ENCODE assay signal across 23 mouse cellular contexts in genomic region chr11:45191392-45192189, GRCm38 (mm10).
DNase-seq lines count a peak whose midpoint lies in the region; ATAC-seq lines count a peak whose summit lies in the region.
"Had no signal": no experiment of that assay in that cellular context is flagged by ENCODE, and none has a peak within 500 bp of the region (broad histone marks: within the 10 kb centered on the region; RNA-seq: fewer than 3 reads in every experiment).

No protein-coding gene starts in this region.

- no peaks in the 10 kb centered on the region for H3K27me3 ChIP-seq in embryonic facial prominence, embryonic 12.5 days
- no peaks in the 10 kb centered on the region for H3K27me3 ChIP-seq in embryonic facial prominence, embryonic 10.5 days (replicated peaks; ENCODE audit: low read depth, poor library complexity, severe bottlenecking)
- H3K27me3 ChIP-seq in hindbrain, embryonic 15.5 days, result no peaks in the 10 kb centered on the region
- H3K27me3 ChIP-seq in hindbrain, embryonic 13.5 days, result no peaks in the 10 kb centered on the region
- H3K27me3 ChIP-seq in neural tube, embryonic 13.5 days, result no peaks in the 10 kb centered on the region
- H3K27me3 ChIP-seq in neural tube, embryonic 15.5 days (replicated peaks), result no peaks in the 10 kb centered on the region
- H3K27me3 ChIP-seq: heart, embryonic 15.5 days; lung, embryonic 15.5 days; neural tube, embryonic 12.5 days had no signal

- WGBS in embryonic facial prominence, embryonic 12.5 days, result 41% methylated on average over 12 of the region's 12 CpGs
- 64% methylated on average over 12 of the region's 12 CpGs for WGBS in embryonic facial prominence, embryonic 10.5 days
- WGBS in hindbrain, embryonic 15.5 days, result 48% methylated on average over 12 of the region's 12 CpGs
- WGBS in hindbrain, embryonic 13.5 days, result 48% methylated on average over 12 of the region's 12 CpGs
- 57% methylated on average over 12 of the region's 12 CpGs for WGBS in neural tube, embryonic 13.5 days
- WGBS in neural tube, embryonic 15.5 days, result 58% methylated on average over 12 of the region's 12 CpGs

- H3K4me3 ChIP-seq in embryonic facial prominence, embryonic 12.5 days, result no peak overlapping the region
- H3K4me3 ChIP-seq in embryonic facial prominence, embryonic 10.5 days, result no peak overlapping the region
- no peak overlapping the region for H3K4me3 ChIP-seq in hindbrain, embryonic 15.5 days
- H3K4me3 ChIP-seq in hindbrain, embryonic 13.5 days, result no peak overlapping the region
- H3K4me3 ChIP-seq in neural tube, embryonic 13.5 days, result no peak overlapping the region
- no peak overlapping the region for H3K4me3 ChIP-seq in neural tube, embryonic 15.5 days (replicated peaks)
- H3K4me3 ChIP-seq: heart, embryonic 15.5 days; layer of hippocampus, adult 2 months; lung, embryonic 15.5 days; neural tube, embryonic 12.5 days had no signal

- no peak overlapping the region for H3K9ac ChIP-seq in embryonic facial prominence, embryonic 12.5 days
- no peak overlapping the region for H3K9ac ChIP-seq in hindbrain, embryonic 15.5 days
- H3K9ac ChIP-seq in hindbrain, embryonic 13.5 days, result no peak overlapping the region
- H3K9ac ChIP-seq in neural tube, embryonic 13.5 days, result no peak overlapping the region
- no peak overlapping the region for H3K9ac ChIP-seq in neural tube, embryonic 15.5 days (replicated peaks)
- H3K9ac ChIP-seq: heart, embryonic 15.5 days; liver, embryonic 14.5 days; lung, embryonic 15.5 days; neural tube, embryonic 12.5 days had no signal

- no peak overlapping the region for H3K4me2 ChIP-seq in embryonic facial prominence, embryonic 12.5 days (replicated peaks)
- no peak overlapping the region for H3K4me2 ChIP-seq in hindbrain, embryonic 15.5 days
- H3K4me2 ChIP-seq in hindbrain, embryonic 13.5 days, result no peak overlapping the region
- H3K4me2 ChIP-seq in neural tube, embryonic 13.5 days, result no peak overlapping the region
- H3K4me2 ChIP-seq in neural tube, embryonic 15.5 days, result no peak overlapping the region
- H3K4me2 ChIP-seq: heart, embryonic 15.5 days; lung, embryonic 15.5 days; neural tube, embryonic 12.5 days had no signal

- H3K4me1 ChIP-seq in embryonic facial prominence, embryonic 12.5 days, result peaks cover 8% of the 10 kb centered on the region; the same call in 1 of the 2 replicates
- H3K4me1 ChIP-seq in embryonic facial prominence, embryonic 10.5 days, result peaks cover 12% of the 10 kb centered on the region; the same call in 1 of the 2 replicates
- peaks cover 12% of the 10 kb centered on the region for H3K4me1 ChIP-seq in hindbrain, embryonic 15.5 days (replicated peaks)
- H3K4me1 ChIP-seq in hindbrain, embryonic 13.5 days (replicated peaks), result peaks cover 26% of the 10 kb centered on the region
- peaks cover 24% of the 10 kb centered on the region for H3K4me1 ChIP-seq in neural tube, embryonic 13.5 days (replicated peaks)
- H3K4me1 ChIP-seq in neural tube, embryonic 15.5 days, result peaks cover 8% of the 10 kb centered on the region
- H3K4me1 ChIP-seq: heart, embryonic 15.5 days; lung, embryonic 15.5 days; neural tube, embryonic 12.5 days had no signal

- no peaks in the 10 kb centered on the region for H3K36me3 ChIP-seq in embryonic facial prominence, embryonic 12.5 days
- no peaks in the 10 kb centered on the region for H3K36me3 ChIP-seq in embryonic facial prominence, embryonic 10.5 days (replicated peaks)
- H3K36me3 ChIP-seq in hindbrain, embryonic 15.5 days, result no peaks in the 10 kb centered on the region
- H3K36me3 ChIP-seq in hindbrain, embryonic 13.5 days, result no peaks in the 10 kb centered on the region
- H3K36me3 ChIP-seq in neural tube, embryonic 13.5 days, result no peaks in the 10 kb centered on the region
- no peaks in the 10 kb centered on the region for H3K36me3 ChIP-seq in neural tube, embryonic 15.5 days
- H3K36me3 ChIP-seq: heart, embryonic 15.5 days; lung, embryonic 15.5 days; neural tube, embryonic 12.5 days had no signal

- DNase-seq in embryonic facial prominence, embryonic 10.5 days (ENCODE audit: low spot score), result no peak
- DNase-seq in ovary, postnatal 14 days (ENCODE audit: low spot score), result no peak
- DNase-seq: adrenal gland, adult 8-10 months; cerebellum, adult 9-10 months; gastrocnemius, postnatal 36 days; heart, postnatal 36 days; kidney, postnatal 25 days; lung, postnatal 4 days; thymus, adult 18-20 months; thymus, postnatal 36 days had no signal

- 0 out of 2 replicates have a peak overlapping the region, but pooled peaks have one; percentile 41 for H3K27ac ChIP-seq in embryonic facial prominence, embryonic 12.5 days
- no peak overlapping the region for H3K27ac ChIP-seq in embryonic facial prominence, embryonic 10.5 days (replicated peaks)
- H3K27ac ChIP-seq in hindbrain, embryonic 15.5 days (replicated peaks), result 0 out of 2 replicates have a peak overlapping the region, but pooled peaks have one; percentile 2
- H3K27ac ChIP-seq in hindbrain, embryonic 13.5 days, result no peak overlapping the region
- 0 out of 2 replicates have a peak overlapping the region, but pooled peaks have one; percentile 33 for H3K27ac ChIP-seq in neural tube, embryonic 13.5 days (replicated peaks)
- no peak overlapping the region for H3K27ac ChIP-seq in neural tube, embryonic 15.5 days (replicated peaks)
- H3K27ac ChIP-seq: heart, embryonic 15.5 days; hindbrain, postnatal 0 days; layer of hippocampus, adult 2 months; liver, embryonic 14.5 days; lung, embryonic 15.5 days; neural tube, embryonic 12.5 days had no signal

- no peaks in the 10 kb centered on the region for H3K9me3 ChIP-seq in embryonic facial prominence, embryonic 12.5 days
- H3K9me3 ChIP-seq in embryonic facial prominence, embryonic 10.5 days, result no peaks in the 10 kb centered on the region
- no peaks in the 10 kb centered on the region for H3K9me3 ChIP-seq in hindbrain, embryonic 15.5 days
- no peaks in the 10 kb centered on the region for H3K9me3 ChIP-seq in hindbrain, embryonic 13.5 days
- H3K9me3 ChIP-seq in neural tube, embryonic 13.5 days, result no peaks in the 10 kb centered on the region
- H3K9me3 ChIP-seq in neural tube, embryonic 15.5 days (replicated peaks), result no peaks in the 10 kb centered on the region
- H3K9me3 ChIP-seq: heart, embryonic 15.5 days; lung, embryonic 15.5 days; neural tube, embryonic 12.5 days had no signal

- no peak for ATAC-seq in embryonic facial prominence, embryonic 12.5 days (ENCODE audit: insufficient number of reproducible peaks, insufficient read depth, low FRiP score, low TSS enrichment)
- no peak for ATAC-seq in hindbrain, embryonic 15.5 days (ENCODE audit: low FRiP score, low read depth)
- ATAC-seq in hindbrain, embryonic 13.5 days (ENCODE audit: low FRiP score), result no peak
- ATAC-seq in neural tube, embryonic 13.5 days (ENCODE audit: low read depth), result no peak
- no peak for ATAC-seq in neural tube, embryonic 15.5 days (ENCODE audit: low FRiP score)
- ATAC-seq: activated CD4-positive, CD25-positive, alpha-beta regulatory T cell, adult 4 months; hindbrain, postnatal 0 days; intestine, embryonic 16.5 days had no signal

Comparison
In these comparisons a context has a peak if more than half of its experiments do, and no peak if none do; other contexts are left out.
1. H3K27ac ChIP-seq: peak in embryonic facial prominence, embryonic 12.5 days (single experiment), hindbrain, embryonic 15.5 days (single experiment) and neural tube, embryonic 13.5 days (single experiment); none in embryonic facial prominence, embryonic 10.5 days (single experiment), hindbrain, embryonic 13.5 days (single experiment) and neural tube, embryonic 15.5 days (single experiment).